Mouse (Mus musculus) A20 (cell line): ENCODE results near the gene Bspry.
"Not testable (repeated sequence)": the region's sequence is repeated elsewhere in the genome, so short reads cannot be mapped to it uniquely, and the experiment has no call there.

ENCODE experiments used
- DNase-seq: peaks from one replicate; pipeline ENCODE4 v3.0.0-alpha.2; 2011; ENCODE audit warnings: low read depth, low spot score

Bspry gene

DNA sequence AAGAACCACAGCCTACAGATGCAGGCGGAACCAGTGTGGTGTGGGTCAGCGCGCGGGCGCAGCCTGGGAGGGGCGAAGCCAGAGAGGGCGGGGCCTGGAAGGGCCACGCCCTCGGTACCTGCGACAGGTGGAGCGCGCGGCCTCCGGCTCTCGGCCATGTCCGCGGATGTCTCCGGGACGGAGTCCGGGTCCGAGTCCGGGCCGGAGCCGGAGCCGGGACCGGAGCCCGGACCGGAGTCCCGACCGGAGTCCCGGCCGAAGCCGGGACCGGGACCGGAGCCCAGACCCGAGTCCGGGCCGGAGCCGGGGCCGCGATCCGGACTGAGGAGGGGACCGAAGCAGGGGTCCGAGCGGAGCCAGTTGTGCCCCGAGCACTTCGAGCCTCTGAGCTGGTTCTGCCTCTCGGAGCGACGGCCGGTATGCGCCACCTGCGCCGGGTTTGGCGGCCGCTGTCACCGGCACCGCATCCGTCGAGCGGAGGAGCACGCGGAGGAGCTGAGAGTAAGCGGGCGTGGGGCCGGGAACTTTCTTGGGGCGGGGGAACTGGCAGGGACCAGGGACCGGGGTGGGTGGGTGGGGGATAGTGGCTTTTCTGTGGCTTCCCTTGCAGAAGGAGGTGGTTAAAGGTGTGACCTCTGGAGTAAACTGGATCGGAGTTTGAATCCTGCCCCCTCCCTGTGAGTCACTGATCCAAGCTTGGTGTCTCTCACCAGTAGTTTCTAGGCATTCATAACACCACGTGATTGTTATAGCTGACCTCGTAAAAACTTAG, at the start of gene Bspry:
Gene Bspry (plus strand): TSS at position 117 of the 772 bp plus-strand sequence.
- DNase-seq = no peak

DNA sequence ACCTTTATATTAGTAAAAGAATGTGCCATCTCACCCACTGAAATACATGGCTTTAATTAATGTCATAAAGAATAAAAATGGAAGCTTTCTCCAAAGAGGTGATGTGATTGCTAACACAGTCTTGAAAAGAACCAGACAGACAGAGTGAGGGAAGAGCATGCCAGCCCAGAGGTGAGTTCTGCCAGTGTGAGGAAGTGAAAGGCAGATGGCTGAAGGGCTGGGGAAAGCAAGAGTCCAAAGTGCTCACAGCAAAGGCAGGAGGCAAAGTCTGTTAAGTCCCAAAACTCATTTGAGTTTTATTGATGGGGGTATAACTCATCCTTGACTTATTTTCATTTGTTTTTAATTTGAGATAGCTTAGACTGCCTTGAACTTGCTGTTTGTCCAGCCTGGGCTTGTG, 49.2 kb upstream of the Bspry start:
- DNase-seq = peak; percentile 71

DNA sequence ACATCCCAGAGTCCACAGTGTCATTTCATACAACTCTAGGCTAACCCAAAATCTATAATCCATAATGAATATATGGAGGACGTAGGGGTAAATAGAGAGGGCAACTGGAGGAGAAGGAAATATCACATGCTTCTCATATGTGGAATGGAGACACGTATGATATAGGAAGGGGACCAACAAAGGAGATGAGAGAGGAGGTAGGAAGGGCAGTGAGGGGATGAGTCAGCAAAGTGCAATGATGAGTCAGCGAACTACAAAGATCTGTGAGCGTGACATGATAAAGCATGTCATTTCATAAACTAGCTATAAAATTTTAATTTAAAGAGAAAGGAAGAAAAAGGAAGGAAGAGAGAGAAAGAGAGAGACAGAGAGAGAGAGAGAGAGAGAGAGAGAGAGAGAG, 48.3 kb upstream of the Bspry start:
- DNase-seq = peak; percentile 21

DNA sequence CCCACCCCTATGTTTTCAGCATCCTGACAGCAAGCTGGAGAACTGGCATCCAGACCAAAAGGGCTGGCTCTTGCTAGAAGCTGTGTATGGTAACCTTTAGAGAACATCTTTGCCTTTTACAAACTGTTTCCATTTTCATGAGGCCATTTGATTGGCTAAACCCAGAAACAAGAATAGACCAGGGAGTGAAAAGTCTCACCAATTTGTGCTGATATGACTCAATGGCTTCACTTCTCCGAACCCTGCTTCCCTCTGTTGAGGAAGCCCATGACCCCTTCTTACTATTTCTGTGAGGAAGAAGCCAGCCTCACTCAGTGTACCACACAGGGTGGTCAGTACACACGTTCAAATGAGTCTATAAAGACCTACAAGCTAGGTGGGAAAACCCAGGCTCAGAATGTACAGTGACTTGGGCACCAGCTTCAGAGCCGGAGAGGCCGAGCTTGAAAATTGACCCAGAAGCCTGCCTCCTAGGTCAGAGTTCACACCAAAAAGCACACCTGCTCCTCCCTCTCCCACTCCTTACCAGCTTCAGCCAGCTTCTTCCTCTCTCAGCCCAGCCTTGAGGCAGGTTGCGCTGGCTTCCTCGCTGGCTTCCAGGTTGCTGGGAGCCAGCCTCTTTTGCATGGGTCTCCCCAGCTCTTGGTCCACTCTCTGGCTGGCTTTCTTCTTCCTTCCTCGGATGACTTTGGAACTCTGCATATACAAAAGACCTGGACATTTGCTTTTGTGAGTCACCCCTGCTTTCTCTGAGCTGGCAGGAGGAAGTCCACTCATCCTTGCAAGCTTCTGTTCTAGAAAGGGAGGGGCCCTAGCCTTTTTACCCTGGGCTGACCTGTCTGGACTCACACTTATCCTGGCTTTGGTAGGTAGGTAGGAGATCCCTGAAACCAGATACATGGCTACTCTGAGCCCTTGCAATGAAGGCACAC, 45.6 kb upstream of the Bspry start:
- DNase-seq = peak; percentile 67

DNA sequence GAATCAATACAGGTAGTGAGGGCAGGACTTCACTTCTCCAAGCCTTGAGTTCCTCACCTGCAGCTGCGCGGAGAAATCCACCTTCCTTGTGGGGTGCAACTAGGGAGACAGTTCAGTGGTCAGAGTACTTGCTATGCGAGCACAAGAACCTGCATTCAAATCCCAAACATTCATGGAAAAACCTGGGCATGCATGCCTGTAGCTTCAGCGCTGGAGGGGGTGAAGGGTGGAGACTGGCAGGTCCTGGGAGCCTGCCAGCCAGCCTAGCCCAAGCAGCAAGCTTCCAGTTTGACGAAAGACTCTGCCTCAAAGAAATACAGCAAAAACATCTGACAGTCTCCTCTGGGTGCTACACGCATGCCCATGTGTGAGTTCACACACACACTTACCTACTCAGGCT, 44.8 kb upstream of the Bspry start, which contains the start of gene Rnf183:
Gene Rnf183 (minus strand): TSS at position 172 of the 400 bp plus-strand sequence.
- peak; percentile 44 for DNase-seq

DNA sequence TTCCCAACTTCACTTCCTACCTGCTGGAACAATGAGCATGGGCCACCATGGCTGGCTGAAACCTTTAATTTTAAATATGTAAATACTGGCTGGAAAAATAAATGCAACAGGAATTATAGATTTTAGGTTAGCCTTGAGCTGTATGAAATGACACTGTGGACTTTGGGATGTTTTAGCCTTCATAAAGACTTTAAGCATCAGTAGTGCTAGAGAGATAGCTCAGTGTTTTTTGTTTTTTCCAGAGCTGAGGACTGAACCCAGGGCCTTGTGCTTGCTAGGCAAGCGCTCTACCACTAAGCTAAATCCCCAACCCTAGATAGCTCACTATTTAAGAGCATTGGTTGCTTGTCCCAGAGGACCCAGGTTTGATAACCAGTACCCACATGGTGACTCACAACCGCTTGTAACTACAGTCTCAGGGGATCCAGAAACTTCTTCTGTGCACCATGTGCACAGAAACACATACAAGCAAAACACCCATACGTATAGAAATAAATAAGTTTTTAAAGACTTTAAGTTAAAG, 42.5 kb upstream of the Bspry start:
- no peak for DNase-seq

DNA sequence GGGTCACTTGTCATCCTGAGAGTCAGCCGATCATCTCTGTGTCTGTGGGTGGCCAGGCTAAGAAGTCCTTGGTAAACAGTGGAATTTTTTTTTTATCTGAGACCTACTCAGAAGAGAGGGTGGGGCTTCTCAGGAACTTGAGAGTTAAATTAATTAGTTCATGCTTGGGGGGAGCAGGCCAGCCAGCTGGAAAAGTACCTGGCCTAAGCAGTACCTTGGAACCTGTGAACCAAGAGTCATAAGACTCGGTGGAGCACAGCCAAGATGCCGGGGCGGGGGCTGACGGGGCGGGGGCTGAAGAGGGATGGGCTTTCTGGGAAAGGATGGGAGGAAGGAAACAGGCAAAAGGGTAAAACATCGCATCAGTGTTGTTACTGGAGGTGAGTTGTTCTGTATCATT, 42.0 kb upstream of the Bspry start:
- no peak for DNase-seq

DNA sequence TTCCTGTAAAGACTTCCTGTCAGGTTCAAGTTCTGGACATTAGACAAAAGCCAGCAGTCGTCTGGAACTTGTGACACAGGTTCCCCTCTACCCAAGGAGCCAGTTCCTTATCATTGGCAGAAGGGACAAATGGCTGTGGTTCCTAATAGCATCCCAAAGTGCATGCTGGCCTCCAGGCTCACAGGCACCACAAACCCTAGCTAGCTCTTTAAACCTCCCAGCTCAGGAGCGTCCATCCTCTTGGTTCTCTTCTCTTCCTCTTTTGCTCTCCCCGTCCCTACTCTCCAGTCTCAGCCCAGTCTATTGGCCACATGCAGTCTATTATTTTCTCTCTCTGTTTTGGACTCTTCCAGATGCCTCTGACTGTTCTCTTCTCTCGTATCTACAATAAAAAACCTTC, 40.1 kb upstream of the Bspry start:
- DNase-seq = no peak

DNA sequence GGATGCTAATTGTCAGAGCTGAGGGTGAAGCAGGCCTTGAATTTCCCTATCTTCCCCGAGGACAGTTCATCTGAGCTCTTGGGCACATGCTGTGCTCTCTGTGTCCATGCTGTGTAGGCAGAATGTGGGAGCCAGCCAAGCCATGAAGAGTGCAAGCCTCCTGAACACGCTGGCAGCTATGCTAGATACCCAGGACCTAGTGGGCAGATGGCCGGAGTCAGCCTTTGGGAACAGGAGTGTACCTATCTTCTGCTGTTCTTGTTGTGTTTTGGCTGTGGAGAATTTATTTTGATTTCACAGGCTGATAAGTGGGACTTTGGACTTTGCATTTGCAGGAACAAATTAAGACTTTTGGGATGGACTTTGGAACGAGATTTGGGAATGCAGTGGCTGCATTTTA, 39.3 kb upstream of the Bspry start:
- DNase-seq = no peak

DNA sequence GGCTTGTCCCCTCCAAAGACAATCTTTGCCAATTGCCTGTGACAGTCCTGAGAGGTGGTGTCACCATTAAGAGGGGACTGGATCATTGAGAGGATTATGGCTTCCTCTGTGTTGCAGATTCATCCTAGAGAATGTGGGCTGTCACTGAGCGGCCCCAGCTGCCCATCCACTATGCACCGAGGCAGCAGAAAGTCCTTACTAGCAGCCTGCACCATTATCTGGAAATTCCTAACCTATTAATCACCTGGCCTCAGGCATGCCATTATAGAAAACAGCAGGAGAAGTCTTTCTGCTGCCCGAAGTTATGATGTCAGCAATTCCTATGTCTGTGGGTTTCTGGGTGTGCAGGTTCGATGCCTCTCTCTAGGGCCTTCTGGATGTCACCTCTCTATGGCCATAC, 38.9 kb upstream of the Bspry start:
- no peak for DNase-seq

DNA sequence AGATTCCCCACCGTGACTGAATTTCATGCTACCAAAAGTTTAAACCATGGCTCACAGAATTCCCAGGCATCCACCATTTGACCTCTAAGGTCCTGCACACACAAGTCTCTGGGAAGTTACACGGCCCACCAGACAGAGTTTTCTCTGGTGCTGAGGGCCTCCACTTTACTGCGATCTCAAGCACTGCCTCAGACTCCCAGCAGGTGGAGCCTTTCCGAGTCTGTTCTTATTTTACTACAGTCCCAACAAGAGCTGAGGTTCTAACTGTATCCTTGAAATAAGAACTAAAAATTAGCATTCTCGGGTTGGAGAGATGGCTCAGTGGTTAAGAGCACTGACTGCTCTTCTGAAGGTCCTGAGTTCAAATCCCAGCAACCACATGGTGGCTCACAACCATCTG, 24.9 kb upstream of the Bspry start:
- peak; percentile 64 for DNase-seq

DNA sequence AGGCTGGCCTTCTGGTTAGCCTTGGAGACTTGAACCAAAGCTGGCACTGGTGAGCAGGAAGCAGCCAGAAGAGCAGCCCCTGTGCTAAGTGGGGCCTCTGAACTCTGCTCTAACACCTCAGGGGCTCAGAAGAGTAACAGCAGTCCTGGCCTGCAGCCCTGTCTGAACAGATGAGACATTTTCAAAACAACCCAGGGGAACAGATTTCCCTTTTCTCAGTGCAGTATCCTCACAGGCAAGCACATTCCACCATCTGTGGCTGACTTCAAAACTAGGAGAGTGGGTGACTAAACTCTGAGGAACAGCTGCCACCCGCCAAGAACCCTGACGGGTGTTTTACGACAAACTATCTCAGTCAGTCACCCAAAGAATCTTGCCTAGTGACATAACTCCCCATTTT, 20.8 kb upstream of the Bspry start:
- DNase-seq = no peak

DNA sequence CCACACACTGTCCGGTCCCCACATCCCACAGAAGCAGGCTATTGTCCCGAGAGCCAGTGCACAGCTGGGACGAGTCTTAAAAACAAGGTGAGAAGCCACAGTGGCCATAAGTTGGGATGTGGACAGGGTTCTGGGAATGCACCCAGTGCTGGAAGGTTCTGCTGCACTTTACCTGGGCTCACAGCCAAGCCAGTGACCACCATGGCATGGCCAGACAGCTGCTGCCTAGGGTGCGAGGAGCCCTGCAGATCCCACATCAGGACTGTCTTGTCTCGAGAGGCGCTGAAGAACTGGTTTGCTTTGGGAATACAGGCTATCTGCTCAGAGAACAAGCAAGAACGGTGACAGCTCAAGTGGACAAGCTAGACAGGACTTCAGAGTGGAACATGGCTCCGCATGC, 19.5 kb upstream of the Bspry start:
- DNase-seq = no peak

DNA sequence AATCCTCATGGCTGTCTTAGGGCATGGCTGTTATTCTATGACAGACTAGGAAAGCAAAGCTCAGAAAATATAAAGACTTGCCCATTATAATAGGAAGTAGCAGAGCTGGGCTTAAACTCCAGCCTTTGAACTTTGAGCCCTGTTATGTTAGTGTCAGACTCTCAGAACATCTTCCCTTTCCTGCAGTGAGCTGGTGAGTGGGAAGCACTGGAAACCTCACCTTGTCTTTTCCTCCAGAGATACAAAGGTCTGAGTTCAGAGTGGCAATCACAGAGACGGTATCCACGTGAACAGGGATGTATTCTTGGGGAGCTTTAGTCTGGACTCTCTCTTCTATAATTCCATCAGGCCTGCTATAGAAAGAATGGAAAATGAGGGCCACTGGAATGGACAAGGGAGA, 16.7 kb upstream of the Bspry start:
- DNase-seq = no peak

DNA sequence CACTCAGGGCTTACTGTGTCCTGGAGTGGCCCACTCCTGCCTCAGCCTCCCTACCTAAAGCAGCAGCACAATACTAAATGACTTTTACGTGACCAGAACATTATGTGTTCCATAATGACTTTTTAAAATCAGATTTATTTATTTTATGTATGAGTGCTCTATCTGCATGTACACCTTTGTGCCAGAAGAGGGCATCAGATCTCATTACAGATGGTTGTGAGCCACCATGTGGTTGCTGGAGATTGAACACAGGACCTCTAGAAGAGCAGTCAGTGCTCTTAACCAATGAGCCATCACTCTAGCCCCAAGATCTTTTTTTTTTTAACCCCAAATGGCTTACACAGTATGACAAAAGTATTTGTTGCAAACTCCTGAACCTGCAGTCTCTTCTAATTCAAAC, 11.7 kb upstream of the Bspry start:
- peak; percentile 49 for DNase-seq

DNA sequence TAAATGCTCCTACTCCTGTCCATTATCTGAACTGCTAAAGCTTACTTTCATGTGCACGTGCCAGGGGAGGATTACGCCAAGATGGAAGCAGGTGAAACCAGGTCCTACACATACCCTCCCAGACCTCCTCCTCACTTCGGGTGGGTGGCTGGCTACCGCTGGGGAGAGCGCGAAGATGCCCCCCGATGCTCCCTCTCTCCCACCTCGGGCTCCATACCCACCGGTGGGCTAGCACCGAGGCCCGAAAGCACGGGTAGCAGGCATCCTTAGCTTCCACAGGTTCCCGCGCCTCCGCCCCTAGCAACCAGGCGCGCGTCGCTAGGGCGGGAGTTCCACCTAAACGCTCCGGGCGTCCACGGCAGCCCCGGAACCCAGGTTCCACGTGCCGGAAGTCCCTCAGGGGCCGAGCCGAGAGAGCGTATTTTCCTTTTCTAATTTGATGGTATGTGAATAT, 9.2 kb upstream of the Bspry start, which contains the start of gene Wdr31:
Gene Wdr31 (minus strand): TSS at position 299 of the 454 bp plus-strand sequence.
- DNase-seq = peak; percentile 89

DNA sequence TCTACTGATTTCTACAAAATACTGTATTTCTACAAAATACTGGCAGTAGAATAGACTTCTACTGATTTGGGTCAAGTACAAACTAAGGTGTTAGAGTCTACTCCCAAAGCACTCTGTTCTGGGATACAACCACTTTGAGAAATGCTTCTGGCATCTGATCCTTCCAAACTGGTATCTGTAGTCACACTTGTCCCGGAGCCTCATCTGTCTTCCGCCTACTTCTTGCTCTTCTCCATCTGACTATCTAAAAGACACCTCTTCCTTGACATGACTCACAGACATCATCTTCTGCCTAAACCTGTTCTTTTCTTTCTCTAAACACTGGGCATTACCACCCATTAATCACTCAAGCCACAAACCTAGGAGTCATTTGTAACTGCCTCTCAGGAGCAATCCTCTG, 7.8 kb upstream of the Bspry start:
- no peak for DNase-seq

DNA sequence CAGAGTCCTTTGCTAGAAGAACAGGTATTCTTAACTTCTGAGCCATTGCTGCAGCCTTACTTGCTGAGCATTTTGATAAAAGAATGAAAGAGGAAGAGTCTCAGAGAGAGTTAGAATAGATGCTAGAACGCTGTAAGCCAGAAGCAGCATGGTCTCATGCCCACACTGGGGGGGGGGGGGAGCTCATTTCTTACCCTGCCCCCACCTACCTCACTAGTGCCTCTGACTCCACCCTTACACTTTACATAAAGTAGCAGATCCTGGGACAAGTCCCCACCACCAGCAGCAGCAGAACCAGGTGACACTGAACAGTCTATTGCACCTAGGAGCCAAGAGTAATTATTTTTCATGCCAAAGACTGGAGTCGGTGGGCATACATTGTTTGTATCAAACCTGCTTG, 4.7 kb upstream of the Bspry start:
- no peak for DNase-seq

DNA sequence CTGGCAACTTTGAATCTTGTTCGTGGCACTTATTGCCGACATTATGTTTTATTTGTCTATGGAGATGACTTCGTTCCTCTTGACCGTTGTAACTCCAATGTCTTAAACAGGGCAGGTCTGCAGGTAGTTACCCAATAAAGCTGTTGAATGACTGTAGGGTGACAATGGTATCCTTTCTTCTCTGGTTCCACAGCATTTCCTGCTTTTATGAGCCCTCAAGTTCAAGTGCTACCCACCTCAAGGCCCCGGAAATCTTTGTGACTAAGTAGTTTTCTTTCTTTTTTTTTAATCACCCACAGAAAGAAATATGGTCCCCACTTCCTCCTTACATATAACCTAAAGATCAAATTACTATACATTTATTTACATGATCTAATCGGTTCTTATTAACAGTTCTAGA, 4.1 kb upstream of the Bspry start:
- no peak for DNase-seq

DNA sequence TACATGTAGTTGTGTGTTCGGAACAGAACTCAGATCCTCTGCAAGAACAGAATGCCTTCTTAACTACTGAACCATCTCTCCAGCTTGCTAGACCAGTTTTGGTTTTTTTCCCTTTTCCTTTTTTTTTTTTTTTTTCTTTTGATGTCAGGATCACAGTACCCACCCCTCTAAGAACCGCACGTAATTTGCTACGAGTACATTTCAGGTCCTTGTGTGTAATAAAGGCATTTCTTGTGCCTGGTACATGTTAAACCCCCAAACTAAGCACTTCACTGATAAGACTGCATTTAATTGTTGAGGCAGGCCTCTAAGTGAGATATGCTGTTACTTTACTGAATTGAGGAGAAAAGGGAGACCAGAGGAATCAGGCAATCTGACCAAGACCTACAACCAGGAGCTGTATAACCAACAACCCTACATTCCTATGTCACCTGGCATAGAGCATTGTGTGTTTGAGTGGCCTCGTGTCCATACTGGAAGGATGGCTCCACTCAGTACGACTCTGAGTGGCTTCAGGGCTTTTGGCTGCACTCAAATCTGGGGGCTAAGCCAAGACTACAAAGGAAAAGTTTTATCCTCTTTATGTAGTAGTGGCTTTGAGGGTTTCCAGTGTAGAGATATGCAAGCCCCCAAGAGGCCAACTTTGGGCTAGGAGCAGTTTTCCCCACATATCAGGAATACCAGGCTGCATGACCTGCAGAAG, 2.2 kb upstream of the Bspry start:
- no peak for DNase-seq

DNA sequence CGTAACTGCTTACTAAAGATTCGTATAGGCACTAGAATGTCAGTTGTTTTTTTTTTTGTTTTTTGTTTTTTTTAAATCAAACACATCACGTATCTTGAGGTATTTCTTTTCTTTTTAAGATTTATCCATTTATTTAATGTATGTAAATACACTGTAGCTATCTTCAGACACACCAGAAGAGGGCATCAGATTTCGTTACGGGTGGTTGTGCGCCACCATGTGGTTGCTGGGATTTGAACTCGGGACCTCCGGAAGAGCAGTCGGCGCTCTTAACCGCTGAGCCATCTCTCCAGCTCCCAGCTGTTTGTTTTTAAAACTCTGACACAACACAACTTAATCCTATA, 288 bp upstream of the Bspry start:
- DNase-seq = not testable (repeated sequence)
